In genomic region chr11:121543922-121544321, GRCm38 (mm10) we compare ENCODE assay signal across 9 mouse cellular contexts. TPM values are rescaled to one million over a fixed set of nuclear protein-coding genes. Genes with fewer than 3 reads are reported as not detected.
DNase-seq lines count a peak whose midpoint lies in the region; ATAC-seq and TF ChIP-seq lines count a peak whose summit lies in the region.
"Had no signal": no experiment of that assay in that cellular context is flagged by ENCODE, and none has a peak within 500 bp of the region (broad histone marks: within the 10 kb centered on the region; RNA-seq: fewer than 3 reads in every experiment).

No protein-coding gene starts in this region.

- H3K9me3 ChIP-seq in intestine, postnatal 0 days (ENCODE audit: control insufficient read depth) = no peaks in the 10 kb centered on the region
- no peaks in the 10 kb centered on the region for H3K9me3 ChIP-seq in liver, embryonic 14.5 days (ENCODE audit: control insufficient read depth, low read length)

- peak; percentile 96 for ATAC-seq in intestine, postnatal 0 days
- peak; percentile 27; the same call in 1 of the 2 replicates for ATAC-seq in liver, embryonic 14.5 days (ENCODE audit: insufficient read depth)
- no peak for ATAC-seq in monocyte, adult 5-6 weeks (replicated peaks; ENCODE audit: insufficient number of reproducible peaks, low FRiP score, low TSS enrichment, poor library complexity, severe bottlenecking)

- TF ChIP-seq EP300 in liver, embryonic 14.5 days (IDR thresholded peaks at IDR 0.05; ENCODE audit: low read depth) = no peak

- WGBS in intestine, postnatal 0 days = 45% methylated on average over 9 of the region's 9 CpGs
- WGBS in liver, embryonic 14.5 days (ENCODE audit: insufficient replicate concordance) = 74% methylated on average over 9 of the region's 9 CpGs

- peaks cover 13% of the 10 kb centered on the region for H3K36me3 ChIP-seq in intestine, postnatal 0 days (ENCODE audit: control insufficient read depth, insufficient read depth)
- peaks cover 10% of the 10 kb centered on the region for H3K36me3 ChIP-seq in liver, embryonic 14.5 days (replicated peaks; ENCODE audit: control insufficient read depth, insufficient read depth, low read depth)

- no peaks in the 10 kb centered on the region for H3K27me3 ChIP-seq in intestine, postnatal 0 days (replicated peaks; ENCODE audit: control insufficient read depth, insufficient read depth, low read length)
- H3K27me3 ChIP-seq in liver, embryonic 14.5 days (ENCODE audit: control insufficient read depth, insufficient read depth, low read length) = no peaks in the 10 kb centered on the region

- peak overlapping the region; percentile 80 for H3K27ac ChIP-seq in intestine, postnatal 0 days (ENCODE audit: low read depth, low read length)
- peak overlapping the region; percentile 92 for H3K27ac ChIP-seq in liver, embryonic 14.5 days

- TF ChIP-seq CTCF in intestine, postnatal 0 days (IDR thresholded peaks at IDR 0.05; ENCODE audit: low read depth) = no peak
- 0 out of 2 replicates have a peak, but pooled peaks have one; percentile 11 for TF ChIP-seq CTCF in liver, embryonic 14.5 days (IDR thresholded peaks at IDR 0.05; ENCODE audit: low read depth)

- 0 out of 2 replicates have a peak overlapping the region, but pooled peaks have one; percentile 7 for H3K9ac ChIP-seq in intestine, postnatal 0 days (ENCODE audit: low read depth, low read length)
- H3K9ac ChIP-seq in liver, embryonic 14.5 days (replicated peaks) = peak overlapping the region; percentile 60

- no peak overlapping the region for H3K4me3 ChIP-seq in intestine, postnatal 0 days (ENCODE audit: low read depth, low read length)
- peak overlapping the region in 1 of 2 experiments; percentile 8; a peak in 1 of 4 replicates for H3K4me3 ChIP-seq in liver, embryonic 14.5 days (ENCODE audit: insufficient read depth in 1 of 2, low read depth in 2 of 2, low read length in 2 of 2)

- peak; percentile 22 for DNase-seq in right cerebral cortex, adult 18-20 months
- DNase-seq in right cerebral cortex, adult 2 months (ENCODE audit: low spot score in 2 of 2) = no peak
- DNase-seq in cerebellum, postnatal 14 days = peak; percentile 73 to 78
- no peak for DNase-seq in liver, embryonic 14.5 days (ENCODE audit: low read depth in 3 of 3, low spot score in 3 of 3)
- no peak for DNase-seq in thymus, postnatal 25 days
- DNase-seq in left cerebral cortex, adult 9 months (ENCODE audit: low spot score in 2 of 2) = no peak

- H3K4me2 ChIP-seq in intestine, postnatal 0 days (replicated peaks; ENCODE audit: low read depth) = peak overlapping the region; percentile 38
- H3K4me2 ChIP-seq in liver, embryonic 14.5 days (ENCODE audit: low read depth) = peak overlapping the region; percentile 64

- H3K4me1 ChIP-seq in intestine, postnatal 0 days (replicated peaks; ENCODE audit: control insufficient read depth, insufficient read depth, low read length) = peaks cover 8% of the 10 kb centered on the region
- H3K4me1 ChIP-seq in liver, embryonic 14.5 days (replicated peaks; ENCODE audit: control insufficient read depth in 2 of 2, insufficient read depth in 2 of 2, low read length in 1 of 2) = peaks cover 59 to 60% of the 10 kb centered on the region in 2 experiments

RNA-seq across cellular contexts. Expression of gene Zfp750, which starts 24.8 kb away (rescaled TPM):
- 0.24 and 0.26 TPM in 2 replicates for polyA plus RNA-seq in intestine, postnatal 0 days (2015; fragmentation: Nextera tagmentation; extraction: Ambion mirVana)
- 0.11 and 0.12 TPM in 2 replicates for polyA plus RNA-seq in liver, embryonic 14.5 days (2012; rRNA removed)
- 0.23 and 0.24 TPM in 2 replicates for polyA plus RNA-seq in liver, embryonic 14.5 days (2014; fragmentation: Nextera tagmentation; extraction: Ambion mirVana)
- 0.19 TPM in 1 of 3 replicates, not detected in the others for total RNA-seq in monocyte, adult 5-6 weeks (2017)
- total RNA-seq: left cerebral cortex, postnatal 10 days had no signal

Comparison
In these comparisons a context has a peak if more than half of its experiments do, and no peak if none do; other contexts are left out.
1. DNase-seq: peak in right cerebral cortex, adult 18-20 months (single experiment) and cerebellum, postnatal 14 days (2 of 2); none in right cerebral cortex, adult 2 months (0 of 2), liver, embryonic 14.5 days (0 of 3), thymus, postnatal 25 days (single experiment) and left cerebral cortex, adult 9 months (0 of 2).